Mouse (Mus musculus): ENCODE results near the gene Ppil6. TPM values are rescaled to one million over a fixed set of nuclear protein-coding genes. Genes with fewer than 3 reads are reported as not detected.

Gene Ppil6
- polyA plus RNA-seq (2014; fragmentation: Nextera tagmentation; extraction: Ambion mirVana) = 1.2 and 3.1 TPM in 2 replicates

- ATAC-seq (ENCODE audit: low FRiP score, low TSS enrichment) = peak; percentile 95
- H3K27ac ChIP-seq (ENCODE audit: low read depth, low read length) = peak within 1 kb of the TSS; percentile 48; the same call in 1 of the 2 replicates
- no peaks in the 10 kb centered on the region for H3K9me3 ChIP-seq (ENCODE audit: control insufficient read depth, low read length)
- no peaks in the 10 kb centered on the region for H3K27me3 ChIP-seq (ENCODE audit: control insufficient read depth, insufficient read depth, low read length)
- H3K4me1 ChIP-seq (ENCODE audit: control insufficient read depth, insufficient read depth, low read length) = peaks cover 15% of the 10 kb centered on the region; the same call in 1 of the 2 replicates
- peaks cover 32% of the 10 kb centered on the region for H3K36me3 ChIP-seq (ENCODE audit: control insufficient read depth, insufficient read depth, low read length)
- peak within 1 kb of the TSS; percentile 98 for H3K4me2 ChIP-seq (replicated peaks; ENCODE audit: low read depth, low read length)
- H3K4me3 ChIP-seq (ENCODE audit: low read length) = peak within 1 kb of the TSS; percentile 71
- H3K9ac ChIP-seq (ENCODE audit: low read depth, low read length) = peak within 1 kb of the TSS; percentile 73
- under 1% methylated on average over 50 of the region's 50 CpGs for WGBS
These were observed at the start of gene Ppil6, which contains the start of gene Smpd2 for GRCm38 (mm10) chr10:41489708-41490517. Gene Ppil6, plus strand, starts transcription at chr10:41490439. Gene Smpd2, minus strand, starts transcription at chr10:41490369.

DNA sequence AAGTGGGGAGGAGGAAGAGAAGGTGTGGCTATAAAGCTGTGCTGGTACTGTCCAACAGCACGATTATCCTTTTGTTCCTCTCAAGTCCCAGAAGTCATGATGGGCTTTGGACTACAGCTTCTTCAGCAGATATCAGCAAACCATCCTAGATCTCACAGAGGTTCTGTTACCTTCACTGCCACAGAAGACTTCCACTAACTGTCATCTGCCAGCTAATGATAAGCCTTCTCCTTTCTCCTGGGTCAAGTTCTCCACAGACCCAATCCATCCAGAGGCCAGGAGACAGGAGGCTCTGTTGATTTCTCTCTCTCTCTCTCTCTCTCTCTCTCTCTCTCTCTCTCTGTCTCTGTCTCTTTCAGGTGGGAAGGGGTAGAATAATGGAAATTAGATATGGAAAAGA lies 42.0 kb upstream of the Ppil6 start:
- ATAC-seq (ENCODE audit: low FRiP score, low TSS enrichment) = no peak
- Histone ChIP-seq H3K9ac (ENCODE audit: low read depth, low read length) (no peak overlapping the region), H3K4me2 (replicated peaks; ENCODE audit: low read depth, low read length) (no peak overlapping the region), H3K36me3 (ENCODE audit: control insufficient read depth, insufficient read depth, low read length) (peaks cover 5% of the 10 kb centered on the region; the same call in 1 of the 2 replicates), H3K4me3 (ENCODE audit: low read length) (no peak overlapping the region), H3K9me3 (ENCODE audit: control insufficient read depth, low read length) (no peaks in the 10 kb centered on the region), H3K4me1 (ENCODE audit: control insufficient read depth, insufficient read depth, low read length) (peaks cover 7% of the 10 kb centered on the region), H3K27me3 (ENCODE audit: control insufficient read depth, insufficient read depth, low read length) (no peaks in the 10 kb centered on the region), H3K27ac (ENCODE audit: low read depth, low read length) (no peak overlapping the region)
- 83% methylated on average over 1 of the region's 1 CpGs for WGBS

GRCm38 (mm10) chr10:41449684-41450083 lies 40.6 kb upstream of the Ppil6 start:
- peak; percentile 77 for ATAC-seq (ENCODE audit: low FRiP score, low TSS enrichment)
- H3K36me3 ChIP-seq (ENCODE audit: control insufficient read depth, insufficient read depth, low read length) = peaks cover 5% of the 10 kb centered on the region; the same call in 1 of the 2 replicates
- peak overlapping the region; percentile 40; the same call in 1 of the 2 replicates for H3K9ac ChIP-seq (ENCODE audit: low read depth, low read length)
- peaks cover 7% of the 10 kb centered on the region for H3K4me1 ChIP-seq (ENCODE audit: control insufficient read depth, insufficient read depth, low read length)
- WGBS = 9% methylated on average over 14 of the region's 14 CpGs
- H3K4me2 ChIP-seq (replicated peaks; ENCODE audit: low read depth, low read length) = peak overlapping the region; percentile 55
- peak overlapping the region; percentile 53; the same call in 1 of the 2 replicates for H3K27ac ChIP-seq (ENCODE audit: low read depth, low read length)
- peak overlapping the region; percentile 91 for H3K4me3 ChIP-seq (ENCODE audit: low read length)
- H3K9me3 ChIP-seq (ENCODE audit: control insufficient read depth, low read length) = no peaks in the 10 kb centered on the region
- H3K27me3 ChIP-seq (ENCODE audit: control insufficient read depth, insufficient read depth, low read length) = no peaks in the 10 kb centered on the region

GRCm38 (mm10) chr10:41450137-41450670 lies 40.0 kb upstream of the Ppil6 start, which contains the start of gene Zbtb24:
Gene Zbtb24, plus strand, starts transcription at chr10:41450383.
- Histone ChIP-seq H3K27ac (ENCODE audit: low read depth, low read length) (peak within 1 kb of the TSS; percentile 56; the same call in 1 of the 2 replicates), H3K36me3 (ENCODE audit: control insufficient read depth, insufficient read depth, low read length) (peaks cover 7% of the 10 kb centered on the region; the same call in 1 of the 2 replicates), H3K4me3 (ENCODE audit: low read length) (peak within 1 kb of the TSS; percentile 91), H3K27me3 (ENCODE audit: control insufficient read depth, insufficient read depth, low read length) (no peaks in the 10 kb centered on the region), H3K4me2 (replicated peaks; ENCODE audit: low read depth, low read length) (peak within 1 kb of the TSS; percentile 56), H3K4me1 (ENCODE audit: control insufficient read depth, insufficient read depth, low read length) (peaks cover 7% of the 10 kb centered on the region), H3K9me3 (ENCODE audit: control insufficient read depth, low read length) (no peaks in the 10 kb centered on the region), H3K9ac (ENCODE audit: low read depth, low read length) (peak within 1 kb of the TSS; percentile 87)
- ATAC-seq (ENCODE audit: low FRiP score, low TSS enrichment) = peak; percentile 94
- under 1% methylated on average over 49 of the region's 49 CpGs for WGBS

DNA sequence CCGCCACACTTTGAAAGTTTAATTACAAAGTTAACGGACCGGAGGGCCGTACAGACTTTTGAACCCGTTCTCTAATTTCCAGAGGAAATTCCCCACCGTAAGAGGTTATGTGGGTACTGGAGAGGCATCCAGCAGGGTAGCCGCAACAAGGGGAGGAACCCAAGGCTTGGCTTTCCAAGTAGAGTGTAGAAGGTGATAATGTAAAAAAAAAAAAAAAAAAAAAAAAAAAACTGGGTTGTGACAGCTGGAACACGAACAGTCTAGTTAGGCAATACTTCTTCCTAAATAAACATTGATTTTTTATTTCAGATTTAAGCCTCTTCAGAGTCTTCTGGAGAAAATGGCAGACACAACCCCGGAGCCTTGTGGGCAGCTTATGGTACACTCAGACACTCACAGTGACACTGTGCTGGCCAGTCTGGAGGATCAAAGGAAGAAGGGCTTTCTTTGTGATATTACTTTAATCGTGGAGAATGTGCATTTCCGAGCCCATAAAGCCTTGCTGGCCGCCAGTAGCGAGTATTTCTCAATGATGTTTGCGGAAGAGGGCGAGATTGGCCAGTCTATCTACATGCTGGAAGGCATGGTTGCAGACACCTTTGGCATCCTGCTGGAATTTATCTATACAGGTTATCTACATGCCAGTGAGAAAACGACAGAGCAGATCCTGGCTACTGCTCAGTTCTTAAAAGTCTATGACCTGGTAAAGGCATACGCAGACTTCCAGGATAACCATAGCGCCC lies 39.3 kb upstream of the Ppil6 start:
- H3K4me3 ChIP-seq (ENCODE audit: low read length) = peak overlapping the region; percentile 91
- no peaks in the 10 kb centered on the region for H3K9me3 ChIP-seq (ENCODE audit: control insufficient read depth, low read length)
- H3K4me2 ChIP-seq (replicated peaks; ENCODE audit: low read depth, low read length) = peak overlapping the region; percentile 56
- WGBS = 53% methylated on average over 18 of the region's 18 CpGs
- H3K4me1 ChIP-seq (ENCODE audit: control insufficient read depth, insufficient read depth, low read length) = peaks cover 7% of the 10 kb centered on the region
- no peaks in the 10 kb centered on the region for H3K27me3 ChIP-seq (ENCODE audit: control insufficient read depth, insufficient read depth, low read length)
- peak overlapping the region; percentile 56; the same call in 1 of the 2 replicates for H3K27ac ChIP-seq (ENCODE audit: low read depth, low read length)
- H3K36me3 ChIP-seq (ENCODE audit: control insufficient read depth, insufficient read depth, low read length) = peaks cover 8% of the 10 kb centered on the region; the same call in 1 of the 2 replicates
- ATAC-seq (ENCODE audit: low FRiP score, low TSS enrichment) = peak; percentile 21
- peak overlapping the region; percentile 87 for H3K9ac ChIP-seq (ENCODE audit: low read depth, low read length)

DNA sequence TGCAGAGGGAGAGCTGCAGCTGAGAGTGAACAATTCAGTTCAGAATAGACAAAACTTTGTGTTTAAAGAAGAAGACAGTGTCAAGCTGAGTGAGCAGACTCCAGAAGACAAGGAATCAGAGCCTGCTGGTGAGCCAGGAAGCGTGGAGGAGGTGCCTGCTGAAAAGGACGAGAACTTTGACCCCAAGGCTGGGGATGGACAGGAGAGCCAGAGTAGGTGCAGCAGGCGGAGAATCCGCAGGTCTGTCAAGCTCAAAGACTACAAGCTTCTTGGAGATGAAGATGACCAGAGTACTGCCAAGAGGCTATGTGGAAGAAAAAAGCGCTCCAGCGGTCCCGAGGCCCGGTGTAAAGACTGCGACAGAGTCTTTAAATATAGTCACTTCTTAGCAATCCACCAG lies 38.6 kb upstream of the Ppil6 start:
- WGBS = 90% methylated on average over 9 of the region's 9 CpGs
- H3K4me3 ChIP-seq (ENCODE audit: low read length) = no peak overlapping the region
- H3K9me3 ChIP-seq (ENCODE audit: control insufficient read depth, low read length) = no peaks in the 10 kb centered on the region
- H3K27me3 ChIP-seq (ENCODE audit: control insufficient read depth, insufficient read depth, low read length) = no peaks in the 10 kb centered on the region
- peaks cover 7% of the 10 kb centered on the region for H3K4me1 ChIP-seq (ENCODE audit: control insufficient read depth, insufficient read depth, low read length)
- ATAC-seq (ENCODE audit: low FRiP score, low TSS enrichment) = no peak
- no peak overlapping the region for H3K4me2 ChIP-seq (replicated peaks; ENCODE audit: low read depth, low read length)
- peaks cover 15% of the 10 kb centered on the region; the same call in 1 of the 2 replicates for H3K36me3 ChIP-seq (ENCODE audit: control insufficient read depth, insufficient read depth, low read length)
- no peak overlapping the region for H3K27ac ChIP-seq (ENCODE audit: low read depth, low read length)
- H3K9ac ChIP-seq (ENCODE audit: low read depth, low read length) = no peak overlapping the region

DNA sequence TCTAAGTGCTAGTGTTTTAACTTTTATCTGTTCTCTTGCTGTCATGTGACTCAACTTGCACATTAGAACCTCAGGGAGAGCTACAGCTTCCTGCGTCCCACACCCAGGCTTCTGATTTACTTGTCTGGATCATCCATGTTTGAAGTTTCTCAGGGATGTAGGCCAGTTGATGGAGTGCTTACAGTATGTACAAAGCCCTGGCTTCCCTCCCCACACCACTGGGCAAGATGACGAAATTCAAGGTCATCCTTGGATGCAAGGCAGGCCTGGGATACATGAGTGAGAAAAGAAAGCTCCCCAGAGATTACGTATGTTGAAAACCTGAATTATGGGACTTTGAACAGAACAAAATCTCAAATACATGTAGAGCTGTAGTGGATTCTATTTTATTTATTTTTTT lies 37.4 kb upstream of the Ppil6 start:
- no peak for ATAC-seq (ENCODE audit: low FRiP score, low TSS enrichment)
- Histone ChIP-seq H3K4me2 (replicated peaks; ENCODE audit: low read depth, low read length) (no peak overlapping the region), H3K4me1 (ENCODE audit: control insufficient read depth, insufficient read depth, low read length) (peaks cover 7% of the 10 kb centered on the region), H3K9me3 (ENCODE audit: control insufficient read depth, low read length) (no peaks in the 10 kb centered on the region), H3K27me3 (ENCODE audit: control insufficient read depth, insufficient read depth, low read length) (no peaks in the 10 kb centered on the region), H3K9ac (ENCODE audit: low read depth, low read length) (no peak overlapping the region), H3K4me3 (ENCODE audit: low read length) (no peak overlapping the region), H3K27ac (ENCODE audit: low read depth, low read length) (no peak overlapping the region), H3K36me3 (ENCODE audit: control insufficient read depth, insufficient read depth, low read length) (peaks cover 16% of the 10 kb centered on the region; the same call in 1 of the 2 replicates)
- WGBS = 87% methylated on average over 3 of the region's 3 CpGs

DNA sequence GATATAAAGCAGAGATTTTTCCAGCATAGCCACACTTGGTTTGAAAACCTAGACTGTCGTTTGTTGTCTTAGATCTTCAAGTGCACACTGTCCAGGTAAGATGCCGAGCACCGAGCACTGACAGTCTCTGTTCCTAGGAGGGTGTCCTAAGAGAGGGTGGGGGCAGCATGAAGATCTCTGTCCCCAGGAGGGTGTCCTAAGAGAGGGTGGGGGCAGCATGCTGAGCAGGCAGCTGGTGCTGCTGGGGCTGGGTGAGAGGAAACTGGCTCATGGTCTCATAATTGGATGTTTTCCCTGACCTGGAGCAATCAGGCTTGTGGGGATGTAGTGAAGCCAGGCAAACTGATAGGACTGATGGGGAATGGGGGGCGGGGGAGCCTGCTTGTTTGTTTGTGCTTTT lies 30.2 kb upstream of the Ppil6 start:
- Histone ChIP-seq H3K27ac (ENCODE audit: low read depth, low read length) (no peak overlapping the region), H3K4me3 (ENCODE audit: low read length) (no peak overlapping the region), H3K4me1 (ENCODE audit: control insufficient read depth, insufficient read depth, low read length) (no peaks in the 10 kb centered on the region), H3K27me3 (ENCODE audit: control insufficient read depth, insufficient read depth, low read length) (no peaks in the 10 kb centered on the region), H3K9me3 (ENCODE audit: control insufficient read depth, low read length) (no peaks in the 10 kb centered on the region), H3K36me3 (ENCODE audit: control insufficient read depth, insufficient read depth, low read length) (peaks cover 46% of the 10 kb centered on the region), H3K4me2 (replicated peaks; ENCODE audit: low read depth, low read length) (no peak overlapping the region), H3K9ac (ENCODE audit: low read depth, low read length) (no peak overlapping the region)
- ATAC-seq (ENCODE audit: low FRiP score, low TSS enrichment) = no peak
- 85% methylated on average over 4 of the region's 4 CpGs for WGBS
